Mouse (Mus musculus) monocyte, adult 59 days (primary cell): ENCODE results near the gene Hs3st3a1. TPM values are rescaled to one million over a fixed set of nuclear protein-coding genes. Genes with fewer than 3 reads are reported as not detected.

Experiments used
- total RNA-seq, 2 experiments: library from RNA; stranded (reverse); gene quantifications; one replicate each; pipeline ENCODE4 v1.2.4; 2023

The Hs3st3a1 gene
- total RNA-seq, result under 1 TPM in 1 of 2 experiments, not detected in 1; 0.16 TPM

GRCm38 (mm10) chr11:64434611-64435545 lies at the start of gene Hs3st3a1:
Hs3st3a1 (plus strand) TSS chr11:64435332.

DNA sequence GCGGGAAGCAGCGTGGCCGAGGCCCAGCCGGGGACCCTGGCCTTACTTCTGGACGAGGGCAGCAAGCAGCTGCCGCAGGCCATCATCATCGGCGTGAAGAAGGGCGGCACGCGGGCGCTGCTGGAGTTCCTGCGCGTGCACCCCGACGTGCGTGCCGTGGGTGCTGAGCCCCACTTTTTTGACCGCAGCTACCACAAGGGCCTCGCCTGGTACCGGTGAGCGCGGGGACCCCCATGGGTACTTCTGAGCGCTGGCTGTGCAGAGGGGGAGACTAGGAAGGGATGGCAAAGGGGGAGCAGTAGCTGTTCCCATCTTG lies 1.2 kb downstream of the Hs3st3a1 start, which contains the start of gene F930015N05Rik:
F930015N05Rik (minus strand) TSS at position 242 of the 316 bp plus-strand sequence.

Other genes starting within 250 kb of the Hs3st3a1 start
- gene F930015N05Rik, start 1.3 kb downstream of the Hs3st3a1 start, total RNA-seq, result not detected